Mouse (Mus musculus) adrenal gland, postnatal 10 days (tissue): ENCODE results near the gene Dhrs7b. TPM values are rescaled to one million over a fixed set of nuclear protein-coding genes. Genes with fewer than 3 reads are reported as not detected.
A peak's percentile ranks its signal among the peaks of the same experiment; 100 is the strongest.
"Not testable (repeated sequence)": the region's sequence is repeated elsewhere in the genome, so short reads cannot be mapped to it uniquely, and the experiment has no call there.

Experiments
- DNase-seq: peaks from one replicate; pipeline ENCODE4 v3.0.0; 2021; ENCODE audit warnings: mixed read lengths
- total RNA-seq, 2 experiments: library from RNA; stranded (reverse); gene quantifications; 2 replicates each; pipeline ENCODE4 v1.2.3; 2021

Gene Dhrs7b
- total RNA-seq, 2 experiments from 2014 or later: 44.4 to 46.7 TPM

DNA sequence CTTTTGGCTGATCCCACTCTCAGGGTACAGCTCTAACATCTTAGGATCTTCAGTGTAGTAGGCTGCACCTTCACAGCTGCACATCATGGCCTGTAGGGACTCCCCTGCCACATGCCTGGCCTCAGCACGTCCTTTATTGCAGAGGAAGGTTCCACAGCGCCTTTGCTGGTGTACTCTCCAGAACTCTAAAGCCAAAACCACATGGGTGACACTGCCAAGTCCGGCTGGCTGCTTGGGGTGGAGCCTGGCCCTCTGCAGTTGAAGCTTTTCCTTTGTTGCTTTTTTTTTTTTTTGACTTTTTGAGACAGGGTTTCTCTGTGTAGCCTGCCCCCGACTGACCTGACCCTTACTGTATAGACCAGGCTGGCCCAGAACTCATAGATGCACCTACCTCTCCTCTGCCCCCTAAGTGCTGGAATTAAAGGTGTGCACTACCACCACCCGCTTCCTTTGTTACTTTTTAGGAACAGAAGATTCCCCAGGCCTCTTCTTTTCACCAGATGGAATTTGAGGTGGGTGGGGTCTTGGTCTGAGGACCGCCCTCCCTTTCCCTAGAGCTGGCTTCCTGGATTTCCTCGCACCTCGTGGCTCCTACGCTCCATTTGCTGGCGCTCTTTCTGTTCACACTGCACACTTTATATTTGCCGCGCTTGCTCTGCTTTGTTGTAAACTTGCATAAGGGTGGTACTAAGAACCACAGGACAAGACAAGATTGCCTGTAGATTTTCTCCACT lies 11.2 kb downstream of the Dhrs7b start:
- DNase-seq: peak; percentile 65

DNA sequence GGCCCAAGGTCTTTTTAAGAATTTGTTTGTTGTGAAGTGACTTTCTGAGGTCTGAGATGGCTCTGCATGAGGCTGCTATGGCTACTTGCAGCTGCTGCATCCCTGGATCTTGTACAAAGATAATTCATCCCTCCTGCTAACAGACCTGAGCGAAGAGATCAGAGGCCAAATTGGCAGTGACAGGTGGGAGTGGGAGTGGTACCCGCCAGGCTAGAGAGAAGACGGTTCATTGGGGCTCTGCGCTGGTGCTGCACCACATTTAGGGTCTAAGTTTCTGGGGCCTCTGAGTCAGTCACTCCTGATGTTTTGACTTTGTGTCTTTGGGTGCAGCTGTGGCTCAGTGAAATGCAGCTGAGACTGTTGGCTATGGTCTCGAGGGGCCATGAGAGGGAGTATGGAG lies 13.0 kb downstream of the Dhrs7b start:
- no peak for DNase-seq

DNA sequence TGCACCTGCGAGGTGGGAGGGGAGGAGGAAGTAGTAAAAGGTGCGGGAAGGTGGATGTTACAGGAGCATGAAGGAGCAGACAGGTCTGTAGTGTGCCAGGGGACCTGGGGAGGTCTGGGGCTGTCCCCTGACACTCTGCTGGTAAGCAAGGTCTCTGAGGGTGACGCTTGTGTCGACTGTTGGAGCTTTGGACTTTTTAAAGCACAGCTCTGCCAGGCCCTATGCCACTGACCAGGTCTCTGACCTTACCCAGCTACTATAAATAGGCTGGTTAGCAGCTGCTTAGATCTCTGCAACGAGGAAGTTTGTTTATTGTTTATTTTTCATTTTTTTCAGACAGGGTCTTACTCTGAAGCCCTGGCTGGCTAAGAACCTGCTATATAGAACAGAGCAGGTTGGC lies 15.0 kb downstream of the Dhrs7b start:
- no peak for DNase-seq

DNA sequence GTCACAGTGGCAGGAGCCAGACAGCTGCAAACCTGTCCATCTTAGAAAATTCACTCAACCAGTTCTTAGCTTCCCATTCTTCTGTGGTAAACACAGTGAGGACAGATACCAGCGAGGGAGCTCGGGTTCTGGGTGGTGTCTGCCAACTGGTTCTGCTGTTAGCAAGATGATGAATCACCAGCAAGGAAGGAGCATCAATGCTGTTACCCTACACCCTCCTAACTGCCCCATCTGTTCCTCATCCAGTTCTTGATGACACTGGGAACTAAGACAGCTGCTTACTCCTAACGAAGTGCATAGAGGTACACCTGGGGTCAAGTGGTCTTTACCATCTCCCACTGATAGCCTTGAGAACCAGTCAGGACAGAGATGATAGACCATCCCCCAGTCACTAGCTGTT lies 26.2 kb downstream of the Dhrs7b start:
- DNase-seq: no peak

DNA sequence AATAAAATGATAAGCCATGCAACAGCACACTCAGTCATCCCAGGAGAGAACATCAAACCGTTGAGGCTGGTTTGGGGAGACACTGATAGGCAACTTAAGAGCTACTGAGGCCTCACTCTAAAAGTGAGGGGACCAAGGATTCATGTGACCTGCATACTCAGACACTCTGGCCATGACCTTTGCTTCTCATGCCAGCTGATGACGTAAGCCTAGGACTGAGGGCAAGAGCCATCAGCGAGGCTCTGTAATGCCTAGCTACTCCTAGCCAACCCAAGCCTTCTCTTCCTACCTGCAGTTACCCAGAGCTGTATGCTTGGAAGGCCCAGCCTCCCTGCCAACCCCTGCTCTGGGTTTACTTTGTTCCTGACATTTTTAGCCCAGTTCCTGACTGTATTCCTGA lies 31.6 kb downstream of the Dhrs7b start:
- peak; percentile 62 for DNase-seq

DNA sequence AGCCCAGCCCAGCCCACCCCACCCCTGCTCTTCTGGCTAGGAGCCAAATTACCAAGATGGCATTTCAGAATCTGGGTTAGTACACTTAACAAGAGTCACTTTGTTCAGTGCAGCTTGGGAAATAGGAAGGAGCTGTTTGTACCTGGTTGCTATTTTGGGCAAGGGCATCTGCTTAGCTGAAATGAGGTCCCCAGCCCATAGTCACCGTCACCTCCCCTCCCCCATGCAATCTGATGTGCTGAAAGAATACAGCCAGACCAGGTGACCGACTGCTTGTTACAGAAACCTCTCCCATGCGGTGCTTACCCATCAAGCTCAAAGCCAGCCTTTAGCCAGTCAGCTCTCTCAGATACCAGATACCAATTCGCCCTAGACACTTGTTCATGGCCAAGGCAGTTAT lies 32.8 kb downstream of the Dhrs7b start:
- no peak for DNase-seq

DNA sequence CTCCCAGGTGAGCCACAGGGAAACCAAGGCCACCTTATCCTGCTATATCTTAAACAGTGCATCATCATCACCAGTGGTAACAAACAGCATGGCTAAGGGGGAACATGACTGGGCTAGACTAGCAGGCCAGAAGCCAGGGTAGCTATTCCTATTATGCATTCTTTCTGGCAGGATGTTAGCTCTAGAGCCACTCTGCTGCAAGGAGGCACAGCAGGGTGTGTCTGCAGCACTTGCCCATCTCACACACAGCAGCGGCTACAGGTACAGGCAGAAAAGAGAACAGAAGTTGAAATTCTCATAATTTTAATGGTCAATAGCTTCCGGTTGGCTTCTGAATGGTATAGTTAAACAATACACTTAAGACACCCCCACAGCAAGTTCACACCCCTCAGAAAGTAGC lies 33.7 kb downstream of the Dhrs7b start:
- no peak for DNase-seq

DNA sequence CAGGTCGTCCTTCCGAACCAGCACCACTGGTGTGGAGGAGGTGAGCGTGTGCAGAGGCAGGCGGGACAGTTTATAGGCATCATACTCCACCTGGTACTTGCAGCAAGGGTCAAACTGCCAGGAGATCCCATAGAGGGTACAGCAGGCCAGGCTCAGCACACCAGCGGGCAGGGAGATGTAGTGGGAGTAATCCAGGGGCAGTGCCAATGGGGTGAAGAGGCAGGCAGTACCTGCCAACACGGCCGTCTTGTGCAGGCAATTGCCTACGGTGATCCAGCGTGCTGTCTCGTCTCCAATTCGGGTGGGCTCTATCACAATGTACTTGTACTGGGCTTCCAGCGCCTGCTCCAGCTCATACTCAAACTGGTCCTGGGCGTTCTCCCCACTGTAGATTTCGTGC lies 34.5 kb downstream of the Dhrs7b start:
- DNase-seq: peak; percentile 61

DNA sequence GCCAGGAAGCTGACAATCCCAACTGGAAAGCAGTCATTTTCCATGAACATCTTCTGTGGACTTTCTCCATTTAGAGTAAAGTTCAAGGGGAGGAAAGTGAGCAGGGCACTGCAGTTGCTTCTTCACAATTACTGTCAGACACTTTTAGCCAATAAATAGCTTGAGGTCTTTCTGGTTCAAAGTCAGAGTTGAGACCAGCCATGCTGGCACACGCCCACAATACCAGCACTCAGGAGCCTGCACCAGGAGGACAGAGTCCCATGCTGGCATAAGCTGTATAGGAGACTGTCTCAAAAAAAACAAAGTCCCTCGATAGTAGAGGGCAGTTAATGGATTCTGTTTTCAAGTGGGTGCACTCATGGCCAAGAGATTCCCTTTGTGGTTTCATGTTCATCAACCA lies 35.6 kb downstream of the Dhrs7b start:
- DNase-seq: no peak

DNA sequence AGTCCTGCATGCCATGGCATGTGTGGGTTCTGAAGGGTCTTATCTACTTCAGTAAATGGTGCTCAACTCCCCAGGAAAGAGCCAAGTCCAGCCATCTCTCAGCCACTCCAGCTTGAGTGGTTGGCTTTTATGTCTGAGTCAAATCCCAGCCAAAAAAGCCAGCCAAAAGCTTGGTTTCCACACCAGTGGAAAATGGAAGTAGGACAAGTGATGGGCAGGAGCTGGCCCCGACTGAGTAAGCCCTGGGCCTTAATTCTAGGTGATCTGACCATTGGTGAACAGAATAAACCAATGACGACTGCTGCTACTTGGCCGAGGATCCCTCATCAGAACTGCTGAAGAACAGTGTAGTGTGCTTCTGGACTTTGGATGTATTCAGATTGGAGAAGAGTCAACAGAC lies 37.0 kb downstream of the Dhrs7b start:
- DNase-seq: peak; percentile 35

DNA sequence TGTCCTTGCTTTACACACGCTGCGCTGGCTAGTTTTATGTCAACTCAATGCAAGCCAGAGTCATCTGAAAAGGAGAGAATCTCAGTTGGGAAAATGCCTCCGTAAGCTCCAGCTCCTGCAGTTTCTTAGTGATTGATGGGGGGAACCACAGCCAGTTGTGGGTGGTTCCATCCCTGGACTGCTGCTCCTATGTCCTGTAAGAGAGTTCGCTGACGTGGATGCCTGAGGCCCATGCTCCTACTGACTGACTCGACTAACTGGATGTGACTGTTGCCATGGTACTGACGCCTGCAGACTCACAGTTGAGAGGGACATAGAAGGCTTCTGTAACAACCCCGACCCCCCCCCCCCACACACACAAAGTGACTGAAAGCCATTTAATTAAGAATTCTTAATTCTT lies 37.5 kb downstream of the Dhrs7b start:
- DNase-seq: no peak

DNA sequence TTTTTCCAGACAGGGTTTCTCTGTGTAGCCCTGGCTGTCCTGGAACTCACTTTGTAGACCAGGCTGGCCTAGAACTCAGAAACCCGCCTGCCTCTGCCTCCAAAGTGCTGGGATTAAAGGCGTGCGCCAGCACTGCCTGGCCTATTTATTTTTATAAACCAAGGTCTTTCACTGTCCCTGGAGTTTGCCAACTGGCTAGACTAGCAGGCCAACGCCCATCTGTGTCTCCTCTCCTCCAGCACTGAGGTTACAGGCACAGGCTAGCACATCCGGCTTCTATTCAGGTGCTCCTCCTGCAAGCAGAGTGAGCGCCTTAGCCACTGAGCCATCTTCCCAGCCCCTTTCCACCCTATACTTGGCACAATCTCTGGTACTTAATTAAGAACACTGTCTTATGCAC lies 39.0 kb downstream of the Dhrs7b start:
- peak; percentile 31 for DNase-seq

DNA sequence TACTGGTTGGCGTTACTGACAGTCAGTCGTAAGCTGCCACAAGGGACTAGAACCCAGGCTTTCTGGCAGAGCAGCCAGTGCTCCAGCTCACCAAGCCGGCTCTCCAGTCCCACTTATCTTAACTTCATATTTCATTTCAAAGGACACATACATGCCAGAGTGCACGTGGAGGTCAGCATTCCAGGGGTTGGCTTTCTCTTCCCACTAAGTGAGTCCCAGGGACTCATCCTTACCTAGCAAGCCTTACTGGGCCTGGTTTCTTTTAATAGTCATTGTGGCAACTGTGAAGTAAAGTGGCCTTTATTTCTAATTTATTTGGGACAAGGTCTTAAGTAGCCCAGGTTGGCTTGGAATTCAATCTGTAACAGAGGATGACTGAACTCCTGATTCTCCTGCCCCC lies 41.0 kb downstream of the Dhrs7b start:
- DNase-seq: no peak

DNA sequence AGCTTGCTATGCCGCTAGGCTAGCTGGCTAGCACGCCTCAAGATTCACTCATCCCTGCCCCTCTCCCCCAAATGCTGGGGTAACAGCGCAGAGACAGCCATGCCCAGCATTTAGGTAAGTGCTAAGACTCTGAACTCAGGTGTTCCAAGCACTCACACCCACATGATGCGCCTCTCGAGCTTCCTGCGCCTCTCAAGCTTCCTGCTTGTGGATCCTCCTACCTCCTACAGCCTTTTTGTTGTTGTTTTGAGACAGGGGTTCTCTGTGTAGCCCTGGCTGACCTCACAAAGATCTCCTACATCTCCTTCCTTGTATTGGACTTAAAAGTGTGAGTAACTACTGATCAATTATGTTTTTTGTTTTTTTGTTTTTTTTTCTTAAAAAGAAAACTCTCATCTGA lies 42.7 kb downstream of the Dhrs7b start:
- DNase-seq: no peak

DNA sequence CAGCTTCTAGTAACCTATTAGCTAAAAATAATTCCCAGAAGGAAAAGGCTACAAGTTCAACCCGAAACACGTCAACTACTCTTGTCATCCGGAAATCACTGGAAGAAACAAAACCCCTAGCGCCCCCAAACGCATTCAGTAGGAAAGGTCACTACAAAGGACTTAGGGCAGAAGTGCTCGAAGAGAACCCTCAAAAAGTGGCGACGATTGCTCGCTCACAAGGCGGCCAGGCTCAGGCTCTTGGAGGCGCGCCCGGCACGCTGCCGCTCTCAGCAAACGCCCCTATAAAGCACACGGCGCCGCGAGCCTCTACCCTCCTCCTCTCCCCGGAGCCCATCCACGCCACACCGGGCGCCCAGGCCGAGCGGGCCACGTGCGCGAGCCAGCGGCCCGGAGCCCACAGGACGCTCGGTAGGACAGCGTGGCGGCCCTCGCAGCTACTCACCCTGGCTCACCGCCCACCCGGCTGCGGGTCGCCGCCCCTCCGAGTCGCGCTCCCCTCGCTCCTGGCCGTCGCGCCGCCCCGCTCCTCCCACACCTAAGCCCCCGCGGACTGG lies 47.7 kb downstream of the Dhrs7b start:
- no peak for DNase-seq

DNA sequence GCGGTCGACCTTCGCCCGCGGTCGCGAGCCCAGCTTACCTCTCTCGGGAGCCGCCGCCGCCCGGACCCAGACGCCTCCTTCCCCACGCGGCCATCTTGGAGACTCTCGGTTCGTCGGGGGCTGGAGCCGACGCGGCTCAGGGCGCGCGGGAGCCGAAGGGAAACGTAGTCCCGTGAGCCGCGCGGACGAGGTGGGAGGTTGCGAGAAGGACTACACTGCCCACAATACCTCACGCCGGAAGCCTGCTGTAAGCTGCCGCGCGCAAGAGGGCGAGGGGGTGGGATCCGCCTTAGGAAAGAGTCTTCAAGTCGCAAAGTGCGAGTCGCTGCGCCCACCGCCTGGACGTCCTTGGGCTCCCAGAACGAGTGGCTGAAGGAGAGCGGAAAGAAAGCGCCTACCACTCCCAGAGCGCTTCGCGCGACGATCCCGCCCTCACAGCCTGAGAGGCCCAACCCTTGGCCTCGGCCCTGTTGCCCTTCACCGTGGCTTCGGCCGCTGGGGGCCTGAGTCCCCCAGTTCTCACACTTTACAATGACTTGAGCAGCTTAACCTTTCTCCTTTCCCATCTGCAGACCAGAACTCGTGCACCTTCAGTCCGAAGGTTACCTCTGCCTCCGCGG lies 48.4 kb downstream of the Dhrs7b start, which contains the start of gene Tmem11:
TSS of gene Tmem11 (minus strand) at position 598 of the 620 bp plus-strand sequence.
- DNase-seq: peak; percentile 95

DNA sequence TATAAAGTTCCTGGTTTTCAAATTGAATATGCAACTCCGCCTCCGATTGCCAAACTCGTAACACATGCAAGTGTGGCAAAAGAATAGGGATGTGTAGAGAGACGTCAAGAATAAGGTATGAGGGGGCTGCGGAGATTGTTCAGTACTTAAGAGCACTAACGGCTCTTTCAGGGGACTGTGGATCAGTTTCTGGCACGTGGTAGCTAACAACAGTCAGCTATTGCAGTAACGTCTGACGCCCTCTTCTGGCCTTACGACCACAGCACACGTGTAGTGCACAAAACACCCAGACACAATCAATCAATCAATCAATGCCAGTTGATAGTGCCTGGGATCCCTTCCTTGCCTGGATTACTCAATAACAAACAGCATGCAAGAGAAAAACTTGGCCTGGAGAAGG lies 49.0 kb downstream of the Dhrs7b start:
- peak; percentile 56 for DNase-seq

DNA sequence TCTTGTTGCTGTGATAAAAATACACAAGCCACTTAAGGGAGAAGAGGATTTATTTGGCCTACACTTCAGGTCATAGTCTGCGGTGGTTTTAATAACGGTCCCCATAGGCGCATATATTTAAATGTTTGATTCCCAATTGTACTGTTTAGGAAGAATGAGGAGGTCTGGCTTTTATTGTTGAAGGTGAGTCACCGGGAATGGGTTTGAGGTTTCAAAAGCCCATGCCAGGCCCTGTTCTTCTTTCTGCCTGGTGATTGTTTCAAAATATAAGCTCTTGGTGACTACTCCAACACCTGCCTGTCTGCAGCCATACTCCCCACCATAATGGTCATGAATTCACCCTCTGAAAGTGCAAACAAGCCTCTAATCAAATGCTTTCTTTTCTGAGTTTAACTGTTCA lies 50.1 kb downstream of the Dhrs7b start:
- DNase-seq: no peak

DNA sequence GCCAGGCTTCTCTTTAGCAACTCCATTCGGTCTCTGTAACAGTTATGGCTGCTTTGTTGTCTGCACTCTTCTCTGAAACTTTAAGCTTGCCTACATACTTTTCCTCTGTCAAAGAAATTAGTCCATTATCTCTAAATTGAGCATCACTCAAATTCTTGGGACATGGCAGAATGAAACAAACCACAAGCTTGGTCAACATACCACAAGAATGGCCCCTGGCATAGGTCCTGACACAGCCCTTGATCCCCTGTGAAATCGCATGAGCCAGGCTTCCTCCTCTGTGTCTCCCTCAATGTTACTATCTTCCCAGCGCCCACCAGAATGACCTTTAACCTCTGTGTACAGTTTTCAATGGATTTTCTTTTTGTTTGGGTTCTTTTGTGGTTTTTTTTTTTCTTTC lies 52.0 kb downstream of the Dhrs7b start:
- DNase-seq: no peak

DNA sequence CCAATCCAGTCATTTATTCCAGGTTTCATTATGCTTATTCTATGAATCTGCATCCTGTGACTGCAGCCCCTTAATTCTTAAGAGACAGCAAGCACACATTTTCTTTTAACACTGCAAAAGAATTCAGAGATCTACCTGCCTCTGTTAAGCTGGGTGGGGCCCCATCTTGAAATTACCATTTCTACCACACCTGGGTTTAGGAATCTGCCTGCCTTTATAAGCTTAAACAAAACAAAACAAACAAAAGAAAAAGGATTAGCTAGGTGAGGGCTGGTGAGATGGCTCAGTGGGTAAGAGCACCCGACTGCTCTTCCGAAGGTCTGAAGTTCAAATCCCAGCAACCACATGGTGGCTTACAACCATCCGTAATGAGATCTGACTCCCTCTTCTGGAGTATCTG lies 56.6 kb downstream of the Dhrs7b start:
- not testable (repeated sequence) for DNase-seq

DNA sequence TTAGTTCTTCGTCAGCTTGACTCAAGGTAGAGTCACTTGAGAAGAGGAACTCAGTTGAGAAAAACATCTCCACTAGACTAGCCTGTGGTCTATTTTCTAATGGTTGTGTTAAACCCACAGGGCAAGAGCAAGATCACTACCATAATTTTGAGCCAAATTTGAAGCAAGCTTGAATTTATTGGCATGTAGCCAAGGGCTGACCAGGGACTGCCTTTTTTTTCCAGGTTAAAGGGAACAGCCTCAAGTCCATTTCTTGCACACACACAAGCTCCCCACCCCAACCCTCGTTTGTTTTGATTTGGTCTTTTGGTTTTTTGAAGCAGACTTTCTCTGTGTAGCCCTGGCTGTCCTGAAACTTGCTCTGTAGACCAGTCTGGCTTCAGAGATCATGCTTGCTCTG lies 59.4 kb downstream of the Dhrs7b start:
- DNase-seq: no peak

DNA sequence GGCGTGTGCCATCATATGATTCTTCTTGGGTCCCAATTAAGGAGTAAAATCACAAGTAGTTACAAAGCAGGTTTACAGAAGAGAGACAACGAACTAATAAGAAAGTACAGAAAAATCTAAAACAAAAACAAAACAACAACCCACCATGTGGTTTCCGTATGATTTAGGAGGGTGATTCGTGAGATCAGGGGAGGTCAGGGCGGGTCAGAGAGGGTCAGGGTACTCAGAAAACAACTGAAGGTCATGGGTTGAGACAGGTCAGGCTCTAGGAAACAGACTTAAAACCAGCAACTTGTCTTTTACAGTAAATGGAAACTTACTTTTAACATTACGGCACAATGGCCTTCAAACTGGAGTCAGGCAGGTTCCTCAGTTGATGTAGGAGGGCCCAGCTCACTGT lies 59.9 kb downstream of the Dhrs7b start:
- DNase-seq: no peak

DNA sequence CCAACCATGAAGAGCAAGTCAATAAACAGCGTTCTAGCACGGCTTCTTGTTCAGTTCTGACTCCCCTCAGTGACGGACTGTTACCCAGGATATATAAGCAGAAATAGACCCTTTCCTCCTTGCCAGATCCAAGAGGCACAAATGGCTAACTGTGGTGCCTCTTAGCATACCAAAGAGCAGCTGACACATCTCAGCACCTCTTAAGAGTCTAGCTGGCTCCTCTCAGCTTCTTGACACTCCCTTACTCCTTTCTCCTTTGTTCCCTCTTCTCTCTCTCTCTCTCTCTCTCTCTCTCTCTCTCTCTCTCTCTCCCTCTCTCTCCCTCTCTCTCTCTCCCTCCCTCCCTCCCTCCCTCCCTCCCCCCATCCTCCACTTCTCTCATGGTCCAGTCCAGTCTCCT lies 60.3 kb downstream of the Dhrs7b start:
- no peak for DNase-seq

DNA sequence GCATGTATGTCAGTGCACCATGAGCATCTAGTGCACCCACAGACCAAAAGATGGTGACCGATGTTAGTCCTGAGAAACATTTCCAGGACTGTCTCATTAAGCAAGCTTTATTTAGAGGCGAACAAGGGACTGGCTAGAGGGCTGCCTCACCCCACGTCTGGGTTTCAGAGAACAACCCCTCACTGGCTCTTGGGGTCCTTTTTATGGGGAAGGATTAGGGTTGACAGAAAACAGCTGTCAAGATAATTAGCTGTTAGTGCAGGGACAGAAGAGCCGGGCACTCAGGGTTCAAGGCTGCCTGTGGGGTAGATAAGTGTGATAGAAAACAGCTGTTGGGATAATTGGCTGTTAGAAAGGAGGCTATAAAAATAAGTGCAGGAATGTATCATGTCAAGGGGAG lies 65.5 kb downstream of the Dhrs7b start:
- DNase-seq: no peak
